Mouse (Mus musculus) lung, embryonic 15.5 days (tissue): ENCODE results near the gene Oas2. TPM values are rescaled to one million over a fixed set of nuclear protein-coding genes. Genes with fewer than 3 reads are reported as not detected.
A peak's percentile ranks its signal among the peaks of the same experiment; 100 is the strongest.

Experiments
- ATAC-seq: fragments of 200-750 bp; cut with Nextera tagmentation; 2 replicates; pipeline ENCODE4 v1.8.0; 2017; ENCODE audit warnings: moderate number of reproducible peaks, borderline replicate concordance; ENCODE audit not compliant: low FRiP score, low TSS enrichment; ENCODE audit errors: extremely low read depth
- H3K27ac ChIP-seq: fragments of 300-500 bp; sonication (generic); 2 replicates; pipeline ENCODE4 v1.5.1; 2015; ENCODE audit warnings: moderate library complexity, mild to moderate bottlenecking, inconsistent platforms
- H3K27me3 ChIP-seq: fragments of 300-500 bp; sonication (generic); 2 replicates; pipeline ENCODE4 v1.6.1; 2015; ENCODE audit warnings: inconsistent platforms
- H3K36me3 ChIP-seq: fragments of 300-500 bp; sonication (generic); 2 replicates; pipeline ENCODE4 v1.6.1; 2015; ENCODE audit warnings: inconsistent platforms
- H3K4me1 ChIP-seq: fragments of 300-500 bp; sonication (generic); 2 replicates; pipeline ENCODE4 v1.6.1; 2015; ENCODE audit warnings: inconsistent platforms
- H3K4me2 ChIP-seq: fragments of 300-500 bp; sonication (generic); 2 replicates; pipeline ENCODE4 v1.6.1; 2015; ENCODE audit warnings: inconsistent platforms, mild to moderate bottlenecking, moderate library complexity
- H3K4me3 ChIP-seq: fragments of 300-500 bp; sonication (generic); 2 replicates; pipeline ENCODE4 v1.5.1; 2015; ENCODE audit warnings: mild to moderate bottlenecking, inconsistent platforms
- H3K9ac ChIP-seq: fragments of 300-500 bp; sonication (generic); 2 replicates; pipeline ENCODE4 v1.6.1; 2015; ENCODE audit warnings: inconsistent platforms
- H3K9me3 ChIP-seq: fragments of 300-500 bp; sonication (generic); 2 replicates; pipeline ENCODE4 v1.6.1; 2016; ENCODE audit warnings: inconsistent platforms
- WGBS: fragments of 180-500 bp; shearing (Covaris S2); methylation state at CpG from one replicate; pipeline ENCODE4 v1.1.7; 2015; 5-methylcytosine and 5-hydroxymethylcytosine counted together
- polyA plus RNA-seq: library from polyadenylated mRNA; unstranded; fragments of >200 nt; fragmentation: Nextera tagmentation; extraction: Ambion mirVana; gene quantifications from 2 replicates; pipeline ENCODE4 v1.2.1, GENCODE M21; 2015

The Oas2 gene
- polyA plus RNA-seq, 1 experiment from 2014 or later = 0.34 TPM

DNA sequence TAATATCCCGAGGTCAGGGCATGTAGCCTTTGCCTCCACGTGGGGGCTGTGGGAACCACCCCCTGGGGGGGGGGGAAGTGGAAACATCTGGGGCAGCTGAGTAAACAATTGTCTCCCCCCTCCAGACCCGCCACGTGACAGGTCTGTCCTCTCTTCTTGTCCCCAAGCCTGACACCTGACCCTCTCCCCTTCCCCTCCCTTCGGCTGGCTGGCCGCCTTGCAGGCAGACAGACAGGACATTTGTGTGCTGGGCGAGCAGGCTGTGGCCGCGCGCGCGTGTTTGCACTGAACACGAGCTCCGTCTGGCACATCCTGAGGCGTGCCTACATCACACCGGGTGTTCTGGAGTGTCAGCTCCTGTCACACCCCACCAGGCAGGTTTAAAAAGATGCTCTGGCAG is 43.1 kb downstream of the Oas2 start:
- H3K9ac ChIP-seq = no peak overlapping the region
- peaks cover 19% of the 10 kb centered on the region for H3K4me1 ChIP-seq
- peaks cover 48% of the 10 kb centered on the region for H3K27me3 ChIP-seq
- no peak overlapping the region for H3K4me3 ChIP-seq
- no peaks in the 10 kb centered on the region for H3K9me3 ChIP-seq
- H3K4me2 ChIP-seq = no peak overlapping the region
- no peak for ATAC-seq
- no peaks in the 10 kb centered on the region for H3K36me3 ChIP-seq
- 4% methylated on average over 16 of the region's 16 CpGs for WGBS
- H3K27ac ChIP-seq = no peak overlapping the region

DNA sequence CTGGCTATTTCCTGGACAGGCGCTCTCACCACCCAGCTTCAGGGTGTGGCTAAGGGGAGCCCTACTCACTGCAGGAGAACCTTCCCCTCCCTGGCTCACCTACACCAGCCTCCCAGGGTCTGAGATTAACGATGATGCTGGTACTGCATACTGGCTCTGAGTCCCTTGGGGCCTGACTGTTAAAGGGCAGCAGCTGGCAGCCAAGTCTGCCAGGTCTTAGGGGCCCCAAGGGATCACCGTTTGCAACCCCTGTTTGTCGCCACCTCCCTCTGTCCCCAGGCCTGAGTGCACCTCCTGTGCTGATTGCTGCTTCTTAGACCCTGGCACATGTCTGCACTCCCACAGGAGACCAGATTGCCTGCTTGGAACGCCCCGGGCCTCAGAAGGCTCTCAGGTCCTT is 45.2 kb downstream of the Oas2 start:
- H3K4me2 ChIP-seq = no peak overlapping the region
- no peaks in the 10 kb centered on the region for H3K9me3 ChIP-seq
- H3K9ac ChIP-seq = no peak overlapping the region
- no peaks in the 10 kb centered on the region for H3K36me3 ChIP-seq
- 46% methylated on average over 6 of the region's 6 CpGs for WGBS
- no peak overlapping the region for H3K4me3 ChIP-seq
- H3K27me3 ChIP-seq = peaks cover 41% of the 10 kb centered on the region
- H3K27ac ChIP-seq = no peak overlapping the region
- H3K4me1 ChIP-seq = no peaks in the 10 kb centered on the region
- ATAC-seq = no peak

DNA sequence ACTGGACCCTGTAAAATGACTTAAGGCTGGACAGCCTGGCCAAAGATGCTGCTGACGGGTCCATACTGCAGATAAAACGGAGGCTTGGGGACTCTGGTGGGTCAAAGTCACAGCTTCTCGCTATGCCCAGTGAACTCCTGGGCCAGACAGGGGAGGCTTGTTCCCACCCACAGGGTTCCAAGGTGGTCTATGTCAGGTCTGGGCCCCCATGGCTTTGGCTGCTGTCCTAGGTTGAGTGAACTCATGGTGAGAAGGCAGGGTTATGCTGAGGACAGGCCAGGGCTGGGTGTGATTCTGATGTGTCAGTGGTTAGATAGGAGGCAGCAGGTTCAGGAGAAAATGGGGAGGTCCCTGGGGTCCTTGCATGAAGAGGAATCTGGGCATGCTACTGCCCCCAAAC is 46.0 kb downstream of the Oas2 start:
- no peak for ATAC-seq
- WGBS = 73% methylated on average over 3 of the region's 3 CpGs
- no peaks in the 10 kb centered on the region for H3K36me3 ChIP-seq
- no peak overlapping the region for H3K4me3 ChIP-seq
- H3K27ac ChIP-seq = no peak overlapping the region
- H3K4me2 ChIP-seq = no peak overlapping the region
- no peak overlapping the region for H3K9ac ChIP-seq
- peaks cover 35% of the 10 kb centered on the region for H3K27me3 ChIP-seq
- no peaks in the 10 kb centered on the region for H3K4me1 ChIP-seq
- H3K9me3 ChIP-seq = no peaks in the 10 kb centered on the region

DNA sequence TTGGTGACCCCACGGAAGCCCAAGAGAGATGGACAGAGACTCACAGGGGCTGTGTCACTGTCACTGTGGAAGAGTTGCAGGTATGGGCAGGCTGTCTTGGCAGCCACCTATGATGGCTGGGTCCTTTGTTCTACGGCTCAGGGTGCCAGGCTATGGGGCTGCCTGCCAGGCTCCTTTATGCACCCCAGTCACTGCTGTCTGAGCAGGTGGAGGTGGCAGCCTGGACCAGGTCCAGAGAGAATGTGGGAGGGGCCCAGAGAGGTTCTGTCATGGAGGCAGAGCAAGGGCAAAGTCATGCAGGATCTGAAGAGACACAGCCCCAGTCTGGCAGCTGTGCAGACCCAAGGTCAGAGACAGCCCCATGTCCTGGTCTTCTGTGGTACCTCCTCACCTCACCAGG is 46.7 kb downstream of the Oas2 start:
- no peaks in the 10 kb centered on the region for H3K9me3 ChIP-seq
- no peak overlapping the region for H3K27ac ChIP-seq
- ATAC-seq = no peak
- peaks cover 35% of the 10 kb centered on the region for H3K27me3 ChIP-seq
- H3K36me3 ChIP-seq = no peaks in the 10 kb centered on the region
- WGBS = 90% methylated on average over 2 of the region's 2 CpGs
- no peak overlapping the region for H3K4me2 ChIP-seq
- no peak overlapping the region for H3K4me3 ChIP-seq
- no peaks in the 10 kb centered on the region for H3K4me1 ChIP-seq
- no peak overlapping the region for H3K9ac ChIP-seq

DNA sequence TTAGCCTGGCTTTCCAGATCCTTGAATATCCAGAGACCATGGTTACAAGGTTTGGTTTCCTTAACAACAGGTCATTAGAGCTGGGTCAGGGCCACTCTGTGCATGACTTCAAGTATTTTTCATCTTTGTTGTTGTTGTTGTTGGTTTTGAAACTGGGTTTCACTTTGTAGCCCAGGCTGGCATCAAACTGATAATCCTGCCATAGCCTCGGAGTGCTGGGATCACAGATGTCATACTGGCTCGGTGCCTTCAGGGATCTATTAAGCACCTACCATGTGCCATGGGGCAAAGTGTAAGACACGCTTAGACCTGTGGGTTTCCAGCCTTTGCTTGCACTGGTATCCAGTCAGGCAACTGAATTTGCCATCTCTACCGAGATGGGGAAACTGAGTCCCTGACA is 47.2 kb downstream of the Oas2 start:
- H3K27ac ChIP-seq = no peak overlapping the region
- no peaks in the 10 kb centered on the region for H3K4me1 ChIP-seq
- peaks cover 36% of the 10 kb centered on the region for H3K27me3 ChIP-seq
- H3K4me3 ChIP-seq = no peak overlapping the region
- H3K9ac ChIP-seq = no peak overlapping the region
- H3K4me2 ChIP-seq = no peak overlapping the region
- H3K36me3 ChIP-seq = no peaks in the 10 kb centered on the region
- 71% methylated on average over 4 of the region's 4 CpGs for WGBS
- H3K9me3 ChIP-seq = no peaks in the 10 kb centered on the region
- no peak for ATAC-seq

DNA sequence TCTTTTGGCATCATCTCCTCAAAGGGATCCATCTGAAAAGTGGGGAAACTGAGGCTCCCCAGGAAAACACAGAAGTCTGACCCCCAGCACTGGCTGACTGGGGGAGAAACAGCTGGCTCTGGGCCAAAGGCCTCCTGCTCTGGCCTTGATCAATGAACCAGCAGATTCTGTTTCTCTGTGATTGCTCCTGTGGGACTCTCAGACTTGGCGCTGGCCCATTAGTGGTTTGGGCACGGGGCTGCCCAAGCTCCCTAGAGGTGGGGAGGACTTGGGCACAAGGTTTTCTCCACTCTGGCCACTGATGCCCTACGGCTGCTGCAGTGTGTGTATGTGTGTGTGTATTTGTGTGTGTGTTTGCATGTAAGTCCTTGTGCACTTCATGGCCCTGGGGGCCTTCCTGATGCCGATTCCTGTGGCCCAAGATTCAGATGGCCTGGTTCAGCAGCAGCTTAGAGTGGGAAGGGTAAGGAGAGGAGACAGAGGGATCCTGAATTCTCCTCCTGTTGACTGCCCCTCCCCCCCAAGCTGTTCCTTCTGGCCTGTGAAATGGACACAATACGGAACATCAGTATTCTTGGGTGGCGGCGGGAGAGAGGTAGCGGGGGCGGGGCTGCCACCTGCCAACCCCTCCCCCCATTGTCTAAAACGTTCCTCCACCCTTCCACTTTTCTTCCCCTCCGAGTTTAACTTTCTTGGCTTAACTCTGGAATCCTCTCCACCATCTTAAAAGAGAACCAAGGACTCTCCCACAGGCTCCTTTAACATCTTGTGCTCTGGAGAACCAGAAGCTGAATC is 48.5 kb downstream of the Oas2 start:
- Histone ChIP-seq H3K4me2 (no peak overlapping the region), H3K4me1 (no peaks in the 10 kb centered on the region), H3K4me3 (no peak overlapping the region), H3K27me3 (peaks cover 42% of the 10 kb centered on the region), H3K9ac (no peak overlapping the region), H3K36me3 (no peaks in the 10 kb centered on the region), H3K27ac (no peak overlapping the region), H3K9me3 (no peaks in the 10 kb centered on the region)
- ATAC-seq = no peak
- 57% methylated on average over 11 of the region's 11 CpGs for WGBS

DNA sequence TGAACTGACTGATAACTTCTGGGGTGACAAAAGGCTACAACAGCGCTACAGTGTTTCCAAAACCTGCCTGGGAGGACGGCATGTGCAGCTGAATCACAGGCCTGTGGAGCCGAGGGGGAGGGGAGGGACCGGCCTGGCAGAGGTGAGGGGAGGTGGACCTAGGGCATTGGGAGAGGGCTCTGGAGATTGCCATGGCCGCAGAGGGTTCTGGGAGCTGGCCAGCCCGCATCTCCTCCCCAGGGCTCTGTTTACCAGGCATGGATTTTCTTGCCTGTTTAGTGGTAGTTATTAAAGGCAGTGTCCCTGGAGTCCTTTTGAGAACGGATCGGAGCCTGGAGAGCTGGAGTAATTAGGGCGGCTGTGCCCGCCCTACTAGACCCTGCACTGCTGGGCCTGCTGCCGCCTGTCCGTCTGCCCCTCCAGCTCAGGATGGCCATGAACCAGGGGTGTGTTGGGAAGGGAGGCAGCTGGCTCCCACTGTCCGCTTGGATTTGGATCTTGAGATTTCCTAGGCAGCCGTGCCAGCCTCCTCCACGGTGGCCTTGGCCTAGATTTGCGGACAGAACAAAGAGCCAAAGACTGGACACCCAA is 50.8 kb downstream of the Oas2 start:
- no peak overlapping the region for H3K4me3 ChIP-seq
- H3K27ac ChIP-seq = no peak overlapping the region
- H3K36me3 ChIP-seq = no peaks in the 10 kb centered on the region
- H3K27me3 ChIP-seq = peaks cover 60% of the 10 kb centered on the region
- no peak overlapping the region for H3K4me2 ChIP-seq
- no peaks in the 10 kb centered on the region for H3K9me3 ChIP-seq
- no peaks in the 10 kb centered on the region for H3K4me1 ChIP-seq
- no peak overlapping the region for H3K9ac ChIP-seq
- WGBS = 46% methylated on average over 16 of the region's 16 CpGs
- ATAC-seq = no peak

DNA sequence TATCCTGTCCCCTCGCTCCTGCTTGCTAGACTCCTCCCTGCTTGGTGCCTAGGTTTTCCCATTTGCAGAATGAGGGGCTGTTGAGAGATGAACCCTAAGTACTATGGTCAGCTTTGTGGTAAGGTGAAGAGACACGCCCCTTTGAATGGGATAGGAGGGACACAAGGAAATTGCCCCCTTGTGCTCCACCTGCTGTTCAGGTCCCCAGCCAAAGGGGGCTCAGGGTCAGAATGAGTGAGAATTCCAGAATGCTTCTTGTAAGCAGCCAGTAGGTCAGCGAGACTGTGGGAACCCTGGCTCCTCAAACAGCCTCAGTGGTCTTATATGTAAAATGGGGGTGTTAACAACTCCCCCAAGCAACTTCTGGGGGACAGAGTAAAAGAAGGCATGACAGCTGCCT is 51.5 kb downstream of the Oas2 start:
- Histone ChIP-seq H3K9me3 (no peaks in the 10 kb centered on the region), H3K36me3 (no peaks in the 10 kb centered on the region), H3K4me1 (no peaks in the 10 kb centered on the region), H3K4me2 (no peak overlapping the region), H3K9ac (no peak overlapping the region), H3K27me3 (peaks cover 68% of the 10 kb centered on the region), H3K4me3 (no peak overlapping the region), H3K27ac (no peak overlapping the region)
- 57% methylated on average over 3 of the region's 3 CpGs for WGBS
- ATAC-seq = no peak

DNA sequence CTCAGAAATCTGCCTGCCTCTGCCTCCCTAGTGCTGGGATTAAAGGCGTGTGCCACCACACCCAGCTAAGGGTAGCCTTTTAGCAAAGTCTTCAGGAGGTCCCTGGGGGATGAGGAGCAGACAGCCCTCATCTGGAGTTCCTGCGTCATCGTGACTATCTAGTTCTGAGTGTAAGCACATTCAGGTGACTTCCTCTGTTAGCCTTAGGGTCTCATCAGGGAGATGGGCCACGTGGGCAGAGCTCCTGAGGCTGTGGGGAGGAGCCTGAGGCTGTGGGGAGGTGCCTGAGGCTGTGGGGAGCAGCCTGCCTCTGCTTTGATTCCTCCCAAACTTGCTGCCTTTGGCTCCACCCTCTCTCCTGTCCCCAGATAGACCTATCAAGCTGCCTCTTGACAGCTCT is 52.8 kb downstream of the Oas2 start:
- no peak for ATAC-seq
- Histone ChIP-seq H3K27me3 (peaks cover 81% of the 10 kb centered on the region), H3K36me3 (no peaks in the 10 kb centered on the region)

DNA sequence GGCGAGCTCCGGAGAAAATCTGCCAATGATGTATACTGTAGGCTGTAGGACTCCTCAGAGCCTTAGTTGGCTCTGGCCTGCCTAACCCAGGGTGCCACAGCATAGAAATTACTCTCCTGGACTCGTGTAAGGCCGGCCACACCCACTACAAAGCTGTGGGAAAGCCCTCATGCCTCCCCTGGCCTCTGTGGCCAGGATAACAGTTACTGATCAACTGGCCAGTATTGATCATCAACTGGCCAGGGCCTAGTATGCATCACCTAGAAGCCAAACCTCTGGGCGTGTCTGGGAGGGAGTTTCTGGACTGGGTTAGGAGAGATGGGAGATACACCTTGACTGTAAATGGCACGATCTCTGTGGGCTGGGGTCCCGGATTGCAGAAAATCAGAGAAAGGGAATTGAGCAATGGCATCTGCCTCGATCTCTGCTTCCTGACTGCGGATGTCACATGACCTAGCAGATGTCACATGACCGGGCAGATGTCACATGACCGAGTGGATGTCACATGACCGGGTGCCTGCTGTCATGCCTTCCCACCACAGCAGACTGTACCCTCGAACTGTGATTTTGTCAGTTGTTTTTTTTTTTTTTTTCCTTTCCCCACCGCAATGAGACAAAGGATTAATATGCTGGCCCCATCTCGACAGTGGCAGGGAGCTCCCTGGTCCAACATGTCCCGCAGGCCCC is 53.5 kb downstream of the Oas2 start:
- no peak overlapping the region for H3K4me3 ChIP-seq
- 65% methylated on average over 16 of the region's 16 CpGs for WGBS
- no peaks in the 10 kb centered on the region for H3K36me3 ChIP-seq
- no peak overlapping the region for H3K4me2 ChIP-seq
- ATAC-seq = no peak
- no peaks in the 10 kb centered on the region for H3K4me1 ChIP-seq
- peaks cover 85% of the 10 kb centered on the region for H3K27me3 ChIP-seq
- H3K27ac ChIP-seq = no peak overlapping the region
- no peak overlapping the region for H3K9ac ChIP-seq
- no peaks in the 10 kb centered on the region for H3K9me3 ChIP-seq

More for the DNA sequence above, 52.8 kb downstream of the Oas2 start:
- no peak overlapping the region for H3K9ac ChIP-seq
- H3K9me3 ChIP-seq = no peaks in the 10 kb centered on the region
- no peak overlapping the region for H3K4me3 ChIP-seq
- no peak overlapping the region for H3K27ac ChIP-seq
- no peak overlapping the region for H3K4me2 ChIP-seq
- no peaks in the 10 kb centered on the region for H3K4me1 ChIP-seq
- WGBS = 51% methylated on average over 4 of the region's 4 CpGs

DNA sequence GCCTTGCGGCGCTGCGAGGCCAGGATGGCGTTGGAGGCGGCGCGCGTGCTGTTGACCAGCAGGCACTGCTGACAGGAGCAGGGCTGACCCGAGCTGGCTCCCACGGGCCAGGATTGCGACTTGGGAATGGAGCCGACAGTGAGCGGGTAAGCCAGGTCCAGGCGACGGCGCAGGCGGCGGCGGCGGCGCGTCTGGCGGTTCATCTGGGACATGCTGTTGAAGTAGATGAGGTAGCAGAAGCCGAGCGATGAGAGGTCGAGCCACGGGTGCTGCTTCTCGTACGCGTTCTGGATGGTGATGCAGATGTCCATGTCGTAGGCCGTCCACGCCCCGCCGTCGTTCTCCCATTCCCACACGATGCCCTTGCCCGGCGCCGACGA is 55.0 kb downstream of the Oas2 start:
- WGBS = 3% methylated on average over 41 of the region's 41 CpGs
- Histone ChIP-seq H3K9me3 (no peaks in the 10 kb centered on the region), H3K27ac (no peak overlapping the region), H3K4me2 (peak overlapping the region; percentile 26; the same call in 1 of the 2 replicates), H3K4me3 (peak overlapping the region; percentile 3; the same call in 1 of the 2 replicates), H3K27me3 (peaks cover 72% of the 10 kb centered on the region), H3K4me1 (no peaks in the 10 kb centered on the region), H3K9ac (no peak overlapping the region), H3K36me3 (no peaks in the 10 kb centered on the region)
- ATAC-seq = no peak
